Mouse (Mus musculus) midbrain, embryonic 12.5 days (tissue): ENCODE measurements around the gene Gm12790. TPM values are rescaled to one million over a fixed set of nuclear protein-coding genes. Genes with fewer than 3 reads are reported as not detected.
"Not testable (repeated sequence)": the region's sequence is repeated elsewhere in the genome, so short reads cannot be mapped to it uniquely, and the experiment has no call there.

Experiments
- ATAC-seq: fragments of 200-750 bp; cut with Nextera tagmentation; 2 replicates; pipeline ENCODE4 v1.8.0; 2017; ENCODE audit warnings: low read depth, moderate TSS enrichment, moderate library complexity; ENCODE audit not compliant: low FRiP score
- H3K27ac ChIP-seq: fragments of 300-500 bp; sonication (generic); replicated peaks from 2 replicates; pipeline ENCODE4 v1.5.1; 2016; ENCODE audit warnings: mild to moderate bottlenecking
- H3K27me3 ChIP-seq: fragments of 300-500 bp; sonication (generic); 2 replicates; pipeline ENCODE4 v1.6.1; 2016; ENCODE audit warnings: mild to moderate bottlenecking
- H3K36me3 ChIP-seq: fragments of 300-500 bp; sonication (generic); 2 replicates; pipeline ENCODE4 v1.6.1; 2016
- H3K4me1 ChIP-seq: fragments of 300-500 bp; sonication (generic); 2 replicates; pipeline ENCODE4 v1.6.1; 2016
- H3K4me2 ChIP-seq: fragments of 300-500 bp; sonication (generic); replicated peaks from 2 replicates; pipeline ENCODE4 v1.6.1; 2016; ENCODE audit warnings: mild to moderate bottlenecking, moderate library complexity
- H3K4me3 ChIP-seq: fragments of 300-500 bp; sonication (generic); 2 replicates; pipeline ENCODE4 v1.5.1; 2016; ENCODE audit warnings: mild to moderate bottlenecking
- H3K9ac ChIP-seq: fragments of 300-500 bp; sonication (generic); replicated peaks from 2 replicates; pipeline ENCODE4 v1.6.1; 2016; ENCODE audit warnings: mild to moderate bottlenecking, moderate library complexity
- H3K9me3 ChIP-seq: fragments of 300-500 bp; sonication (generic); 2 replicates; pipeline ENCODE4 v1.6.1; 2016; ENCODE audit warnings: mild to moderate bottlenecking
- WGBS: fragments of 180-500 bp; shearing (Covaris S2); methylation state at CpG from one replicate; pipeline ENCODE4 v1.1.7; 2016; 5-methylcytosine and 5-hydroxymethylcytosine counted together
- polyA plus RNA-seq: library from polyadenylated mRNA; unstranded; fragments of >200 nt; fragmentation: Nextera tagmentation; extraction: Ambion mirVana; gene quantifications from 2 replicates; pipeline ENCODE4 v1.2.1, GENCODE M21; 2016

Gm12790 gene
- polyA plus RNA-seq: not detected in 2 replicates

GRCm38 (mm10) chr4:101980949-101981348, at the start of gene Gm12790:
TSS of gene Gm12790 (minus strand) at chr4:101981049.
- not testable (repeated sequence) for H3K4me3 ChIP-seq, H3K27ac ChIP-seq, H3K27me3 ChIP-seq, H3K4me2 ChIP-seq, H3K36me3 ChIP-seq, H3K9ac ChIP-seq, H3K9me3 ChIP-seq, ATAC-seq, H3K4me1 ChIP-seq
- WGBS: 81% methylated on average over 1 of the region's 5 CpGs

DNA sequence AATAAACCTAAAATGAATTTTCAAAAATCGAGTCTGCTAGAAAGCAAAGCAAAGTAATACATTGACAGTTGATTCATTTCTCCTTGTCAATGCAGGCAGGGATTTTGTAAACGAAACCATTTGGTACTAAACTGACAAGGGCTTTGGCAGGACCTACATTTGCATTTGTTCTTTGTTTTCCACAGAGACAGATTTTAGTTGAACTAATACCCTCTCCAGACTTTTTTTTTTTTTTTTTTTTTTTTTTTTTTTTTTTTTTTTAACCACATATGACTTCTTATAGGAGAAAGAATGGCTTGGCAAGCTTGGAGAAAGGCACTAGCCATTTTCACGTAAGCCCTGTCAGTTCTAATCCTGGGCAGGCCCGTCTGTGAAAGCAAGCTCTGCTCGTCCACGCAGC, 45.8 kb upstream of the Gm12790 start:
- Histone ChIP-seq H3K4me3 (no peak overlapping the region), H3K27ac (no peak overlapping the region), H3K36me3 (no peaks in the 10 kb centered on the region), H3K4me1 (no peaks in the 10 kb centered on the region), H3K4me2 (no peak overlapping the region), H3K9me3 (no peaks in the 10 kb centered on the region), H3K9ac (no peak overlapping the region), H3K27me3 (no peaks in the 10 kb centered on the region)
- 82% methylated on average over 6 of the region's 6 CpGs for WGBS
- no peak for ATAC-seq

- Histone ChIP-seq H3K9me3 (no peaks in the 10 kb centered on the region), H3K36me3 (no peaks in the 10 kb centered on the region), H3K27ac (no peak overlapping the region), H3K4me2 (no peak overlapping the region), H3K9ac (no peak overlapping the region), H3K4me1 (no peaks in the 10 kb centered on the region), H3K4me3 (no peak overlapping the region), H3K27me3 (no peaks in the 10 kb centered on the region)
- 42% methylated on average over 15 of the region's 15 CpGs for WGBS
- ATAC-seq: peak; percentile 77
Measured at GRCm38 (mm10) chr4:101998267-101998922, 17.5 kb upstream of the Gm12790 start.

DNA sequence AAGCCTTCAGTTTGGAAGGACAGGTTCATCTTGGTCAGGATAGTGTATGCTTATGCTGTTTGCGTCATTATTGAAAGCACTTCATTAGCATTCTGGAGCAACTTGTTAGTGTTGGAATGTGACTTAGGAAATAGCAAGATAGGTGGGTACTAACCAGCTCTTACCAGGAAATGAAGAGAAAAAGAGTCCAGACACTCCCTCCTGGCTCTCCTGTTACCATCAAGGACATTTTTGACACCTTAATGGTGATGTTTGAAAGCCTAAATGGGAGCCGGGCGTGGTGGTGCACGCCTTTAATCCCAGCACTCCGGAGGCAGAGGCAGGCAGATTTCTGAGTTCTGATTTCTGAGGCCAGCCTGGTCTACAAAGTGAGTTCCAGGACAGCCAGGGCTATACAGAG, 16.6 kb upstream of the Gm12790 start:
- H3K4me1 ChIP-seq: no peaks in the 10 kb centered on the region
- no peak for ATAC-seq
- H3K27ac ChIP-seq: no peak overlapping the region
- 92% methylated on average over 5 of the region's 5 CpGs for WGBS
- no peaks in the 10 kb centered on the region for H3K9me3 ChIP-seq
- H3K36me3 ChIP-seq: no peaks in the 10 kb centered on the region
- H3K4me3 ChIP-seq: no peak overlapping the region
- H3K4me2 ChIP-seq: no peak overlapping the region
- no peaks in the 10 kb centered on the region for H3K27me3 ChIP-seq
- H3K9ac ChIP-seq: no peak overlapping the region

DNA sequence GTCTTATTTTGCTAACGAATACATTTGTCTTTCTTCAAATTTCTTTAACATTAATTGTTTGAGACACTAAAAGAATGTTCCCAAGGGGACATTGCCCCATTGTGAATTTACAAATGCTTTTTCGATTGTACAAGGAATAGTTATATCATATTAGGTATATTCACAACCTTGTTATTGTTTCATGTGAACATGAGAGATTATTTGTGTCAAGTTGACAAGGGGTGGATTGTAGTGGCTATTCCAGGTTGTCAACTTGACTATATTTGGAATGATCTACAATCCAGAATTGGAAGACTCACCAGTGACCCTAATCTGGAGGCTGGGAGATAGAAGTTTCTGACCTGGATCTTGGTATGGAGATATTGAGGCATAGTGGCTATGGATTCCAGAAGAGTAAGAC, 5.5 kb upstream of the Gm12790 start, which contains the start of gene Gm12789:
Gm12789 (plus strand) TSS at position 301 of the 400 bp plus-strand sequence.
- H3K9me3 ChIP-seq, H3K4me3 ChIP-seq, ATAC-seq, H3K9ac ChIP-seq, H3K27ac ChIP-seq, H3K4me1 ChIP-seq, H3K36me3 ChIP-seq, H3K4me2 ChIP-seq, H3K27me3 ChIP-seq: not testable (repeated sequence)
- WGBS: 91% methylated on average over 2 of the region's 2 CpGs

- Histone ChIP-seq H3K36me3 (no peaks in the 10 kb centered on the region), H3K9ac (no peak overlapping the region), H3K4me3 (no peak overlapping the region), H3K4me1 (no peaks in the 10 kb centered on the region), H3K27ac (no peak overlapping the region), H3K4me2 (no peak overlapping the region), H3K9me3 (no peaks in the 10 kb centered on the region), H3K27me3 (no peaks in the 10 kb centered on the region)
- 89% methylated on average over 5 of the region's 5 CpGs for WGBS
- no peak for ATAC-seq
Measured at GRCm38 (mm10) chr4:101985678-101986077, 4.8 kb upstream of the Gm12790 start.

DNA sequence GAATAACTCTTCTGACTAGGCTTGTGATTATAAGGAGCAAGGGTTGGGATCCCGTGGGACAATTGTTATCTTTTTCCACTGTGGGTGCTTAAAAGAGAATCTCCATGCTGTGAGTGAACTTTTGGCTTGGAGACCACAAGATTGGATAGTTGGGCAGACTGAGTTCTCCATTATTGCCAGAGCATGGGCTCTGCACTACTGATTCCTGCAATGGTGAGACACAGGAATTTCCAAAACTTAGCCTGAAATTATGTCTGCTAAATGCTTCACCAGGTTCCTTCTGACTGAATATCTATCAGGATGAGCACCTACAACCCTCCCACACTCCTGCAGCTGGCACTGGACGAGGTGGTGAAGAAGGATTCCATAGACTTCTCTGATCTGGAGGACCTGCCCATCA, 40.7 kb downstream of the Gm12790 start, which contains the start of gene Gm12794:
Gm12794 (plus strand) TSS at position 301 of the 400 bp plus-strand sequence.
- H3K9me3 ChIP-seq, H3K4me3 ChIP-seq, ATAC-seq, H3K4me1 ChIP-seq, H3K4me2 ChIP-seq, H3K36me3 ChIP-seq, H3K27me3 ChIP-seq, H3K9ac ChIP-seq, H3K27ac ChIP-seq: not testable (repeated sequence)
- 76% methylated on average over 2 of the region's 2 CpGs for WGBS

Other genes with a start within 250 kb of the Gm12790 start
- not detected in 2 replicates for gene B020004J07Rik, start 137.0 kb downstream of the Gm12790 start, polyA plus RNA-seq
- gene C130073F10Rik, start 87.3 kb downstream of the Gm12790 start, polyA plus RNA-seq: not detected in 2 replicates
- gene Gm12800, start 71.9 kb downstream of the Gm12790 start, polyA plus RNA-seq: not detected in 2 replicates
- gene Gm12794, start 40.6 kb downstream of the Gm12790 start, polyA plus RNA-seq: not detected in 2 replicates
- gene Gm12789, start 5.6 kb upstream of the Gm12790 start, polyA plus RNA-seq: not detected in 2 replicates
- gene Pde4b, start 106.5 kb upstream of the Gm12790 start, polyA plus RNA-seq: 9.9 and 11.7 TPM in 2 replicates